Mouse (Mus musculus): ENCODE measurements around the gene BC053393. TPM values are rescaled to one million over a fixed set of nuclear protein-coding genes. Genes with fewer than 3 reads are reported as not detected.
"Not testable (repeated sequence)": the region's sequence is repeated elsewhere in the genome, so short reads cannot be mapped to it uniquely, and the experiment has no call there.

Gene BC053393
- polyA plus RNA-seq, 1 experiment from 2014 or later = not detected

GRCm38 (mm10) chr11:46629211-46629795, 58.0 kb downstream of the BC053393 start, which contains the start of gene Dppa1:
Dppa1 (minus strand) TSS chr11:46629261.
- DNase-seq (ENCODE audit: low spot score) (no peak), ATAC-seq (ENCODE audit: low FRiP score, low TSS enrichment) (no peak)
- Histone ChIP-seq H3K36me3 (ENCODE audit: control insufficient read depth, insufficient read depth, low read length) (no peaks in the 10 kb centered on the region), H3K27ac (replicated peaks) (no peak within 1 kb of the TSS), H3K4me3 (ENCODE audit: low read depth, low read length) (no peak within 1 kb of the TSS), H3K9ac (ENCODE audit: low read length) (no peak within 1 kb of the TSS), H3K27me3 (ENCODE audit: control insufficient read depth, insufficient read depth, low read length) (no peaks in the 10 kb centered on the region), H3K4me1 (replicated peaks; ENCODE audit: control insufficient read depth, insufficient read depth) (no peaks in the 10 kb centered on the region), H3K9me3 (ENCODE audit: control insufficient read depth, low read length) (no peaks in the 10 kb centered on the region), H3K4me2 (replicated peaks; ENCODE audit: low read depth) (no peak within 1 kb of the TSS)
- WGBS = 42% methylated on average over 2 of the region's 2 CpGs
- TF ChIP-seq EP300 (optimal IDR thresholded peaks at IDR 0.05) = no peak
- no peak for TF ChIP-seq CTCF (IDR thresholded peaks at IDR 0.05; ENCODE audit: low read depth)

DNA sequence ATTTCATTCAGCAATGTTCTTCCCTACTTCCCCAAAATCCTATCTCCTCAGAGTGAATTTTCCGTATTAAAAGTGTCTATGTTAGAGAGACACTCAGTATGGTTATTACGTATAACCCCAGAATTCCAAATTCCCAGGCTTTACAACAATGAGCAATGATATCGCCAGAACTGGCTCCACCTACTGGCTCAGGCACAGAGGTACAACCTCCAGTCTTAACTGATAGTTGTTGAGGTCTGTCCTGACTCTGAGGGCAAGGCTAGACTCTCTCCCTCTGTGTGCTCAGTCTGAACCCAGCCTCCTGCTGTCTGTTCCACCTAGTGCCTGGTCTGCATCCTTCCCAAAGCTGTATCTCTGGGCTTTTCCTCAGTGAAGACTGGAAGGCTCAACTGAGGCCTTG, 60.3 kb downstream of the BC053393 start:
- Histone ChIP-seq H3K27me3 (ENCODE audit: control insufficient read depth, insufficient read depth, low read length) (no peaks in the 10 kb centered on the region), H3K27ac (replicated peaks) (no peak overlapping the region), H3K4me3 (ENCODE audit: low read depth, low read length) (no peak overlapping the region), H3K9ac (ENCODE audit: low read length) (no peak overlapping the region), H3K4me1 (replicated peaks; ENCODE audit: control insufficient read depth, insufficient read depth) (no peaks in the 10 kb centered on the region), H3K4me2 (replicated peaks; ENCODE audit: low read depth) (no peak overlapping the region), H3K36me3 (ENCODE audit: control insufficient read depth, insufficient read depth, low read length) (no peaks in the 10 kb centered on the region), H3K9me3 (ENCODE audit: control insufficient read depth, low read length) (no peaks in the 10 kb centered on the region)
- ATAC-seq (ENCODE audit: low FRiP score, low TSS enrichment) (0 out of 2 replicates have a peak, but pooled peaks have one; percentile 42), DNase-seq (ENCODE audit: low spot score) (no peak)
- no peak for TF ChIP-seq EP300 (optimal IDR thresholded peaks at IDR 0.05)
- TF ChIP-seq CTCF (IDR thresholded peaks at IDR 0.05; ENCODE audit: low read depth) = peak; percentile 75
- WGBS = 22% methylated on average over 3 of the region's 3 CpGs

DNA sequence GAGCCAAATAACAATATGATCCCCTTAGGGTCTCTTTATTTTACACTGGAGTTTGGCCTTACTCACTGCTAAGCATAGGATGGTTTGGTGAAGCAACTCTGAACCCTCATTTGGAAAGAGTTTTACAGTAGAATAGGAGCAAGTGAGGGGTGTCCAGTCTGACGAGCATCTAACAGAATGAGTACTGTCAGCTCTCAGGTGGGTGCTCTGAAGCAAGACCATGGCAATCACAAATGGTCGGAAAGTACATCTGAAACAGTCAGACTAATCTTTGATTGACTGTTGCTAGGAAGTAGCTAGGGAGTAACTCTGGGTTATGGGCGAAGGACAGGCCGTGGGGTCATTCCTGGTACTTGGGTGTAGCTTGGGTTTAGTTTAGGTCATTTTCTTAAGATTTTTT, 64.2 kb downstream of the BC053393 start:
- not testable (repeated sequence) for H3K27me3 ChIP-seq (ENCODE audit: control insufficient read depth, insufficient read depth, low read length); H3K4me1 ChIP-seq (replicated peaks; ENCODE audit: control insufficient read depth, insufficient read depth); H3K4me3 ChIP-seq (ENCODE audit: low read depth, low read length); H3K9me3 ChIP-seq (ENCODE audit: control insufficient read depth, low read length); H3K4me2 ChIP-seq (replicated peaks; ENCODE audit: low read depth); ATAC-seq (ENCODE audit: low FRiP score, low TSS enrichment); H3K36me3 ChIP-seq (ENCODE audit: control insufficient read depth, insufficient read depth, low read length); DNase-seq (ENCODE audit: low spot score); H3K9ac ChIP-seq (ENCODE audit: low read length); H3K27ac ChIP-seq (replicated peaks)
- 79% methylated on average over 4 of the region's 4 CpGs for WGBS

GRCm38 (mm10) chr11:46636568-46636967, 65.2 kb downstream of the BC053393 start:
- Histone ChIP-seq H3K9me3 (ENCODE audit: control insufficient read depth, low read length) (no peaks in the 10 kb centered on the region), H3K36me3 (ENCODE audit: control insufficient read depth, insufficient read depth, low read length) (no peaks in the 10 kb centered on the region), H3K27ac (replicated peaks) (no peak overlapping the region), H3K4me2 (replicated peaks; ENCODE audit: low read depth) (no peak overlapping the region), H3K9ac (ENCODE audit: low read length) (no peak overlapping the region), H3K27me3 (ENCODE audit: control insufficient read depth, insufficient read depth, low read length) (no peaks in the 10 kb centered on the region), H3K4me3 (ENCODE audit: low read depth, low read length) (no peak overlapping the region), H3K4me1 (replicated peaks; ENCODE audit: control insufficient read depth, insufficient read depth) (no peaks in the 10 kb centered on the region)
- TF ChIP-seq CTCF (IDR thresholded peaks at IDR 0.05; ENCODE audit: low read depth) (0 out of 2 replicates have a peak, but pooled peaks have one; percentile 8), EP300 (optimal IDR thresholded peaks at IDR 0.05) (no peak)
- ATAC-seq (ENCODE audit: low FRiP score, low TSS enrichment) (no peak), DNase-seq (ENCODE audit: low spot score) (no peak)
- 71% methylated on average over 3 of the region's 3 CpGs for WGBS

Other genes starting within 250 kb of the BC053393 start
- 0.05 and 0.06 TPM in 2 replicates for gene Itk, start 182.0 kb upstream of the BC053393 start, polyA plus RNA-seq (2015; fragmentation: Nextera tagmentation; extraction: Ambion mirVana)
- gene Fam71b, start 175.0 kb upstream of the BC053393 start, polyA plus RNA-seq (2015; fragmentation: Nextera tagmentation; extraction: Ambion mirVana) = not detected in 2 replicates
- gene Med7, start 134.6 kb upstream of the BC053393 start, polyA plus RNA-seq (2015; fragmentation: Nextera tagmentation; extraction: Ambion mirVana) = 41.5 and 43.2 TPM in 2 replicates
- gene Havcr2, start 116.6 kb upstream of the BC053393 start, polyA plus RNA-seq (2015; fragmentation: Nextera tagmentation; extraction: Ambion mirVana) = 0.06 and 0.07 TPM in 2 replicates
- not detected in 2 replicates for gene Gm12169, start 47.3 kb upstream of the BC053393 start, polyA plus RNA-seq (2015; fragmentation: Nextera tagmentation; extraction: Ambion mirVana)
- not detected in 2 replicates for gene Dppa1, start 57.7 kb downstream of the BC053393 start, polyA plus RNA-seq (2015; fragmentation: Nextera tagmentation; extraction: Ambion mirVana)
- 0.17 TPM in 1 of 2 replicates, not detected in the other for gene Timd2, start 135.5 kb downstream of the BC053393 start, polyA plus RNA-seq (2015; fragmentation: Nextera tagmentation; extraction: Ambion mirVana)
- not detected in 2 replicates for gene Havcr1, start 163.5 kb downstream of the BC053393 start, polyA plus RNA-seq (2015; fragmentation: Nextera tagmentation; extraction: Ambion mirVana)
- gene Timd4, start 239.3 kb downstream of the BC053393 start, polyA plus RNA-seq (2015; fragmentation: Nextera tagmentation; extraction: Ambion mirVana) = 0.16 and 0.31 TPM in 2 replicates